Mouse (Mus musculus): ENCODE data around the gene Slc29a2. TPM values are rescaled to one million over a fixed set of nuclear protein-coding genes. Genes with fewer than 3 reads are reported as not detected.

The Slc29a2 gene
- total and polyA plus RNA-seq, 3 experiments, result 2.1 to 6.6 (median 4.2) TPM

GRCm38 (mm10) chr19:5069486-5069885 is 45.8 kb downstream of the Slc29a2 start:
- in situ Hi-C loops (cut with MboI; ENCODE audit: low pct_ligation_motif_present, low pct_unique_long_range_greater_than_20kb, low sequenced_read_pairs) (no loop called here), dilution Hi-C loops (cut with MboI; ENCODE audit: extremely low pct_ligation_motif_present, extremely low pct_unique_long_range_greater_than_20kb, low sequenced_read_pairs) (no loop called here)
- Histone ChIP-seq H3K9me3 (replicated peaks; ENCODE audit: low read length) (no peaks in the 10 kb centered on the region), H3K4me2 (ENCODE audit: insufficient read depth, low read depth, poor library complexity, severe bottlenecking) (no peak overlapping the region), H3K27ac (ENCODE audit: insufficient read depth, low read depth) (no peak overlapping the region), H3K36me3 (replicated peaks in 1 of 2; ENCODE audit: control insufficient read depth in 1 of 2, insufficient read depth in 1 of 2, low read length in 1 of 2) (no peaks in the 10 kb centered on the region), H3K9ac (ENCODE audit: insufficient read depth, low read depth) (no peak overlapping the region), H3K79me2 (replicated peaks; ENCODE audit: control insufficient read depth, extremely low read depth, insufficient read depth, poor library complexity, severe bottlenecking) (no peaks in the 10 kb centered on the region), H3K4me1 (ENCODE audit: control insufficient read depth in 1 of 2, insufficient read depth in 2 of 2) (peaks cover 6 to 23% of the 10 kb centered on the region in 2 experiments; a peak in 3 of 4 replicates), H3K27me3 (replicated peaks) (peaks cover 85% of the 10 kb centered on the region), H3K4me3 (replicated peaks in 1 of 3; ENCODE audit: low read depth in 2 of 3, low read length in 2 of 3, poor library complexity in 1 of 3) (no peak overlapping the region)
- DNase-seq (ENCODE audit: extremely low read depth), result no peak
- TF ChIP-seq ZC3H11A (IDR thresholded peaks at IDR 0.05; ENCODE audit: low read depth, low read length) (no peak), POLR2AphosphoS2 (IDR thresholded peaks at IDR 0.05; ENCODE audit: low read depth, low read length) (no peak), CHD1 (IDR thresholded peaks at IDR 0.05; ENCODE audit: low read depth, low read length) (no peak), MXI1 (IDR thresholded peaks at IDR 0.05; ENCODE audit: low read depth, low read length) (no peak), HCFC1 (IDR thresholded peaks at IDR 0.05; ENCODE audit: low read depth, low read length) (no peak), NELFE (IDR thresholded peaks at IDR 0.05; ENCODE audit: low read depth, low read length) (no peak), BHLHE40 (IDR thresholded peaks at IDR 0.05; ENCODE audit: low read depth, low read length) (no peak), GABPA (IDR thresholded peaks at IDR 0.05; ENCODE audit: insufficient replicate concordance, low read depth, low read length) (no peak)

- Histone ChIP-seq H3K4me1 (ENCODE audit: control insufficient read depth in 1 of 2, insufficient read depth in 2 of 2) (peaks cover 8 to 23% of the 10 kb centered on the region in 2 experiments; a peak in 3 of 4 replicates), H3K27me3 (replicated peaks) (peaks cover 84% of the 10 kb centered on the region), H3K79me2 (replicated peaks; ENCODE audit: control insufficient read depth, extremely low read depth, insufficient read depth, poor library complexity, severe bottlenecking) (no peaks in the 10 kb centered on the region), H3K9me3 (replicated peaks; ENCODE audit: low read length) (no peaks in the 10 kb centered on the region), H3K9ac (ENCODE audit: insufficient read depth, low read depth) (no peak overlapping the region), H3K4me2 (ENCODE audit: insufficient read depth, low read depth, poor library complexity, severe bottlenecking) (no peak overlapping the region), H3K36me3 (replicated peaks in 1 of 2; ENCODE audit: control insufficient read depth in 1 of 2, insufficient read depth in 1 of 2, low read length in 1 of 2) (no peaks in the 10 kb centered on the region), H3K4me3 (replicated peaks in 1 of 3; ENCODE audit: low read depth in 2 of 3, low read length in 2 of 3, poor library complexity in 1 of 3) (no peak overlapping the region), H3K27ac (ENCODE audit: insufficient read depth, low read depth) (no peak overlapping the region)
- in situ Hi-C loops (cut with MboI; ENCODE audit: low pct_ligation_motif_present, low pct_unique_long_range_greater_than_20kb, low sequenced_read_pairs), result no loop called here
- dilution Hi-C loops (cut with MboI; ENCODE audit: extremely low pct_ligation_motif_present, extremely low pct_unique_long_range_greater_than_20kb, low sequenced_read_pairs), result no loop called here
- DNase-seq (ENCODE audit: extremely low read depth), result no peak
- TF ChIP-seq RCOR1 (conservative IDR thresholded peaks at IDR 0.05; ENCODE audit: low read depth, low read length), result no peak
- no peak for TF ChIP-seq E2F4 (IDR thresholded peaks at IDR 0.05; ENCODE audit: insufficient replicate concordance, low read depth, low read length)
- TF ChIP-seq TBP (conservative IDR thresholded peaks at IDR 0.05; ENCODE audit: low read depth, low read length), result no peak
Measured at GRCm38 (mm10) chr19:5069978-5070377, 46.3 kb downstream of the Slc29a2 start.

GRCm38 (mm10) chr19:5071077-5071476 is 47.4 kb downstream of the Slc29a2 start:
- H3K27me3 ChIP-seq (replicated peaks), result peaks cover 80% of the 10 kb centered on the region
- dilution Hi-C loops (cut with MboI; ENCODE audit: extremely low pct_ligation_motif_present, extremely low pct_unique_long_range_greater_than_20kb, low sequenced_read_pairs) (no loop called here), in situ Hi-C loops (cut with MboI; ENCODE audit: low pct_ligation_motif_present, low pct_unique_long_range_greater_than_20kb, low sequenced_read_pairs) (no loop called here)
- TF ChIP-seq SMC3 (IDR thresholded peaks at IDR 0.05; ENCODE audit: low read depth, low read length), result no peak
- TF ChIP-seq ZNF384 (IDR thresholded peaks at IDR 0.05; ENCODE audit: low read depth, low read length), result no peak
- TF ChIP-seq MYC (IDR thresholded peaks at IDR 0.05; ENCODE audit: low read depth, low read length), result no peak
- TF ChIP-seq GABPA (IDR thresholded peaks at IDR 0.05; ENCODE audit: insufficient replicate concordance, low read depth, low read length), result no peak
- TF ChIP-seq PAX5 (IDR thresholded peaks at IDR 0.05; ENCODE audit: low read length), result no peak
- TF ChIP-seq KAT2A (IDR thresholded peaks at IDR 0.05; ENCODE audit: insufficient replicate concordance, low read length), result no peak
- TF ChIP-seq HCFC1 (IDR thresholded peaks at IDR 0.05; ENCODE audit: low read depth, low read length), result no peak
- no peak for TF ChIP-seq ELF1 (IDR thresholded peaks at IDR 0.05; ENCODE audit: low read depth, low read length)
- TF ChIP-seq NELFE (IDR thresholded peaks at IDR 0.05; ENCODE audit: low read depth, low read length), result no peak
- TF ChIP-seq MAZ (IDR thresholded peaks at IDR 0.05; ENCODE audit: low read depth, low read length), result no peak
- TF ChIP-seq CHD2 (IDR thresholded peaks at IDR 0.05; ENCODE audit: low read length), result no peak
- no peak for TF ChIP-seq POLR2AphosphoS2 (IDR thresholded peaks at IDR 0.05; ENCODE audit: low read depth, low read length)
- TF ChIP-seq NRF1 (IDR thresholded peaks at IDR 0.05; ENCODE audit: low read depth, low read length), result no peak
- DNase-seq (ENCODE audit: extremely low read depth), result no peak
- H3K36me3 ChIP-seq (replicated peaks in 1 of 2; ENCODE audit: control insufficient read depth in 1 of 2, insufficient read depth in 1 of 2, low read length in 1 of 2), result no peaks in the 10 kb centered on the region
- no peak overlapping the region for H3K4me2 ChIP-seq (ENCODE audit: insufficient read depth, low read depth, poor library complexity, severe bottlenecking)
- H3K9ac ChIP-seq (ENCODE audit: insufficient read depth, low read depth), result no peak overlapping the region
- H3K27ac ChIP-seq (ENCODE audit: insufficient read depth, low read depth), result no peak overlapping the region
- peaks cover 8 to 23% of the 10 kb centered on the region in 2 experiments; a peak in 3 of 4 replicates for H3K4me1 ChIP-seq (ENCODE audit: control insufficient read depth in 1 of 2, insufficient read depth in 2 of 2)
- H3K9me3 ChIP-seq (replicated peaks; ENCODE audit: low read length), result no peaks in the 10 kb centered on the region
- H3K79me2 ChIP-seq (replicated peaks; ENCODE audit: control insufficient read depth, extremely low read depth, insufficient read depth, poor library complexity, severe bottlenecking), result no peaks in the 10 kb centered on the region
- H3K4me3 ChIP-seq (replicated peaks in 1 of 3; ENCODE audit: low read depth in 2 of 3, low read length in 2 of 3, poor library complexity in 1 of 3), result no peak overlapping the region
